Mouse (Mus musculus): ENCODE measurements around the gene Scrt2. TPM values are rescaled to one million over a fixed set of nuclear protein-coding genes. Genes with fewer than 3 reads are reported as not detected.

The Scrt2 gene
- polyA plus RNA-seq, 1 experiment: 0.21 TPM

DNA sequence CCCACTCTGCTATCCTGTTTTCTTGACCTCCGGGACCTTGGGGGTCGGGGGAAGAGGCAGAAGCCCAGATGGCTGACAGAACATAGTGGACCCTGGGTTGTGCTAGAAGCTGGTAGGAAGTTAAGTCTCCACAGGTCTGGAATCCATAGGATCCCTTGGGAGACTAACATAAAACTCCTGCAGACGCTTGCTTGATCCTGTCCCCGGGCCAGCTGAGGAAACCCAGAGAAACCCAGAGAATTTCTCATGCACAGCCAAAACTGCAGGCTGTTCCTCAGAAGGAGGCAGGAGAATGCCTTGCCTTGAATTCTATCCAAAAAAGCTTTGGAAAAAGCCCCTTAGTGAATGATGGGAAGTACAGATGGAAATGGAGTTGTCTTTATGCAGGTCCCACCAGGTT, 2.1 kb downstream of the Scrt2 start:
- Histone ChIP-seq H3K27me3 (ENCODE audit: control insufficient read depth, insufficient read depth, low read length) (no peaks in the 10 kb centered on the region), H3K4me3 (ENCODE audit: control insufficient read depth, low read depth, low read length) (no peak overlapping the region), H3K36me3 (ENCODE audit: control insufficient read depth, insufficient read depth, low read length) (no peaks in the 10 kb centered on the region), H3K27ac (ENCODE audit: control insufficient read depth, insufficient read depth, low read depth, low read length) (no peak overlapping the region), H3K4me1 (ENCODE audit: control insufficient read depth, insufficient read depth, low read length) (peaks cover 12% of the 10 kb centered on the region)
- TF ChIP-seq CTCF (IDR thresholded peaks at IDR 0.05; ENCODE audit: control insufficient read depth, insufficient read depth, insufficient replicate concordance, low read depth, low read length): no peak
- no peak for TF ChIP-seq POLR2A (IDR thresholded peaks at IDR 0.05; ENCODE audit: control insufficient read depth, low read depth, low read length)

DNA sequence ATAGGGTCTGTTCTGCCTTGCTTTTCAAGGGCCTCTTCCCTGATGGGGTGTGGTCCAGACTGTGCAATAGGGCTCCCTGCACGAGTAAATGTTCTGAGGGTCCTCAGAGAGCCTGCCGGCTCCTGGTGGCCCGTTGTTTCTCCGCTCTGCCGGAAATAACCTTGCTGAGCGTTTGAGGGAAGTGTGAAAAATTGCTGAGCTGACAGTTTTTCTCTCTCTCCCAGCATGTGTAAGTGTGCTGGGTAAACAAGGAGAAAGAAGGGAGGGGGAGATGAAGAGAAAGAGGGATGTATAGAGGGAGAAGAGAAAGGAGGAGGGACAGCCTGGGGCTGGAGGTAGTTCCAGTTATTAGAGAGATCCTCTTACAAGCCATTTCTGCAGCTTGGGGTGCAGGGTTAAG, 3.0 kb downstream of the Scrt2 start:
- H3K27me3 ChIP-seq (ENCODE audit: control insufficient read depth, insufficient read depth, low read length): no peaks in the 10 kb centered on the region
- H3K4me3 ChIP-seq (ENCODE audit: control insufficient read depth, low read depth, low read length): no peak overlapping the region
- H3K27ac ChIP-seq (ENCODE audit: control insufficient read depth, insufficient read depth, low read depth, low read length): no peak overlapping the region
- H3K4me1 ChIP-seq (ENCODE audit: control insufficient read depth, insufficient read depth, low read length): peaks cover 12% of the 10 kb centered on the region
- TF ChIP-seq POLR2A (IDR thresholded peaks at IDR 0.05; ENCODE audit: control insufficient read depth, low read depth, low read length) (no peak), CTCF (IDR thresholded peaks at IDR 0.05; ENCODE audit: control insufficient read depth, insufficient read depth, insufficient replicate concordance, low read depth, low read length) (no peak)
- H3K36me3 ChIP-seq (ENCODE audit: control insufficient read depth, insufficient read depth, low read length): no peaks in the 10 kb centered on the region

DNA sequence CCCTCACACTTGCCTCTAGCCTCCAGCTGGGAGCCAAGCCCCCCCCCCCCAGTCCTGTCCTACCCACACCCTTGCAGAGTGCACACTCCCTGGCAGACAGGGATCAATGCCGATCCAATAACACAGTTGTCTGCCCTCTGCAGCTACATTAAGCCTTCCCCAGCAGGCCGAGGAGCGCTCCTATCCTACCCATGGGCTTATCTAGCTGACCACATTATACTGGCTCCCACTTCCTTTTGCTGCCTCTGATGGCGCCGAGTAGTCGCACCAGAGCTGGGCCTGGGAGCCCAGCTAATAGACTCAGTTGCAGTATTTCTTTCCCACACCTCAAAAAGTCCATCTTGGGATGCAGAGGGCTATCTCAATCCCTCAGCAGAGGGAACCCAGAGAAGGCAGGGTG, 4.1 kb downstream of the Scrt2 start:
- Histone ChIP-seq H3K4me1 (ENCODE audit: control insufficient read depth, insufficient read depth, low read length) (peaks cover 10% of the 10 kb centered on the region), H3K36me3 (ENCODE audit: control insufficient read depth, insufficient read depth, low read length) (no peaks in the 10 kb centered on the region), H3K27ac (ENCODE audit: control insufficient read depth, insufficient read depth, low read depth, low read length) (no peak overlapping the region), H3K27me3 (ENCODE audit: control insufficient read depth, insufficient read depth, low read length) (no peaks in the 10 kb centered on the region), H3K4me3 (ENCODE audit: control insufficient read depth, low read depth, low read length) (no peak overlapping the region)
- TF ChIP-seq POLR2A (IDR thresholded peaks at IDR 0.05; ENCODE audit: control insufficient read depth, low read depth, low read length): no peak
- TF ChIP-seq CTCF (IDR thresholded peaks at IDR 0.05; ENCODE audit: control insufficient read depth, insufficient read depth, insufficient replicate concordance, low read depth, low read length): no peak

DNA sequence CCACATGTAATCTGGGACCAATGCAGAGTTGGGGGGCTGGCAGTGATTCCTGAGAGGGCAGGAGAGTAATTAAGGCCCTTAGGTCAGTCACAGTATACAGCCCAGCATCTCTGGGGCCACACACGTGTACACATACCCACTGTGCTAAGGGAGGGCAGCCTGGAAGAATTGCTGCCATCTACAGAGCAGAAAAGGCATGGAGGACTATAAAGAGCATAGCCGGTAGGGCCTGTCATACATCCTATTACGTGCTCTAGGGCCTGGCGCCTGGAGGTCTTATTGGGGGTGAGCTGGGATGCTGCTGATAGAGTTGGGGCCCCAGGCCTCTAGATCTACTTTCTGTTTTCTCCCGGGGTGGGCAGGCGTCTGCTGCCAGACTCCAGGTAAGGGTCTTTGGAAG, 5.1 kb downstream of the Scrt2 start:
- Histone ChIP-seq H3K4me3 (ENCODE audit: control insufficient read depth, low read depth, low read length) (no peak overlapping the region), H3K27ac (ENCODE audit: control insufficient read depth, insufficient read depth, low read depth, low read length) (no peak overlapping the region), H3K4me1 (ENCODE audit: control insufficient read depth, insufficient read depth, low read length) (peaks cover 5% of the 10 kb centered on the region), H3K27me3 (ENCODE audit: control insufficient read depth, insufficient read depth, low read length) (no peaks in the 10 kb centered on the region), H3K36me3 (ENCODE audit: control insufficient read depth, insufficient read depth, low read length) (no peaks in the 10 kb centered on the region)
- no peak for TF ChIP-seq POLR2A (IDR thresholded peaks at IDR 0.05; ENCODE audit: control insufficient read depth, low read depth, low read length)
- no peak for TF ChIP-seq CTCF (IDR thresholded peaks at IDR 0.05; ENCODE audit: control insufficient read depth, insufficient read depth, insufficient replicate concordance, low read depth, low read length)

GRCm38 (mm10) chr2:152087111-152087510, 5.8 kb downstream of the Scrt2 start:
- Histone ChIP-seq H3K4me1 (ENCODE audit: control insufficient read depth, insufficient read depth, low read length) (peaks cover 2% of the 10 kb centered on the region; the same call in 1 of the 2 replicates), H3K27ac (ENCODE audit: control insufficient read depth, insufficient read depth, low read depth, low read length) (no peak overlapping the region), H3K36me3 (ENCODE audit: control insufficient read depth, insufficient read depth, low read length) (no peaks in the 10 kb centered on the region), H3K4me3 (ENCODE audit: control insufficient read depth, low read depth, low read length) (no peak overlapping the region), H3K27me3 (ENCODE audit: control insufficient read depth, insufficient read depth, low read length) (no peaks in the 10 kb centered on the region)
- TF ChIP-seq CTCF (IDR thresholded peaks at IDR 0.05; ENCODE audit: control insufficient read depth, insufficient read depth, insufficient replicate concordance, low read depth, low read length) (no peak), POLR2A (IDR thresholded peaks at IDR 0.05; ENCODE audit: control insufficient read depth, low read depth, low read length) (no peak)

GRCm38 (mm10) chr2:152089078-152089477, 7.7 kb downstream of the Scrt2 start:
- no peaks in the 10 kb centered on the region for H3K36me3 ChIP-seq (ENCODE audit: control insufficient read depth, insufficient read depth, low read length)
- no peak overlapping the region for H3K4me3 ChIP-seq (ENCODE audit: control insufficient read depth, low read depth, low read length)
- H3K4me1 ChIP-seq (ENCODE audit: control insufficient read depth, insufficient read depth, low read length): peaks cover 12% of the 10 kb centered on the region
- no peak overlapping the region for H3K27ac ChIP-seq (ENCODE audit: control insufficient read depth, insufficient read depth, low read depth, low read length)
- TF ChIP-seq POLR2A (IDR thresholded peaks at IDR 0.05; ENCODE audit: control insufficient read depth, low read depth, low read length) (no peak), CTCF (IDR thresholded peaks at IDR 0.05; ENCODE audit: control insufficient read depth, insufficient read depth, insufficient replicate concordance, low read depth, low read length) (peak; percentile 64; the same call in 1 of the 2 replicates)
- H3K27me3 ChIP-seq (ENCODE audit: control insufficient read depth, insufficient read depth, low read length): no peaks in the 10 kb centered on the region

- no peak overlapping the region for H3K27ac ChIP-seq (ENCODE audit: control insufficient read depth, insufficient read depth, low read depth, low read length)
- no peaks in the 10 kb centered on the region for H3K36me3 ChIP-seq (ENCODE audit: control insufficient read depth, insufficient read depth, low read length)
- no peak for TF ChIP-seq CTCF (IDR thresholded peaks at IDR 0.05; ENCODE audit: control insufficient read depth, insufficient read depth, insufficient replicate concordance, low read depth, low read length)
- no peak for TF ChIP-seq POLR2A (IDR thresholded peaks at IDR 0.05; ENCODE audit: control insufficient read depth, low read depth, low read length)
- H3K4me1 ChIP-seq (ENCODE audit: control insufficient read depth, insufficient read depth, low read length): peaks cover 14% of the 10 kb centered on the region
- H3K27me3 ChIP-seq (ENCODE audit: control insufficient read depth, insufficient read depth, low read length): no peaks in the 10 kb centered on the region
- H3K4me3 ChIP-seq (ENCODE audit: control insufficient read depth, low read depth, low read length): no peak overlapping the region
These were observed 8.3 kb downstream of the Scrt2 start for GRCm38 (mm10) chr2:152089581-152089980.

DNA sequence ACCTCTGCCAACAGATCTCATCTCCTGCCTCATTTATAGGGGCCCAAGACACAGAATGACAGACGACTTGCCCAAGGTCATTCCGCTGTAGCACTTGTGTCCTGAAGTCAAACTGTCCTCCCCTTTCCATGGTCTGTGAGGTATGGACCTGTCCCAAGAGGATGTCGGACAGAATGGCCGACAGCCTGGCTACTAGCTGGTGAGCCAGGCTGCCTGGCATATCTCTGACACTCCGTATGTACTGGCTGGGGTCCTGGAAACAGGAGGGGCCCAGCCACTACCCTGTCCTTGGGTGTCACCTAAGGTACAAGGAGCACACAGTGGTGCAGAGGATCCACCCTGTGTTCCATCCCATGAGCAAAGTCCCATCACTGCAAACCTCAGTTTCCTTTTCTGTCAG, 9.2 kb downstream of the Scrt2 start:
- H3K27me3 ChIP-seq (ENCODE audit: control insufficient read depth, insufficient read depth, low read length): no peaks in the 10 kb centered on the region
- no peak overlapping the region for H3K27ac ChIP-seq (ENCODE audit: control insufficient read depth, insufficient read depth, low read depth, low read length)
- TF ChIP-seq POLR2A (IDR thresholded peaks at IDR 0.05; ENCODE audit: control insufficient read depth, low read depth, low read length) (no peak), CTCF (IDR thresholded peaks at IDR 0.05; ENCODE audit: control insufficient read depth, insufficient read depth, insufficient replicate concordance, low read depth, low read length) (no peak)
- H3K4me3 ChIP-seq (ENCODE audit: control insufficient read depth, low read depth, low read length): no peak overlapping the region
- peaks cover 16% of the 10 kb centered on the region for H3K4me1 ChIP-seq (ENCODE audit: control insufficient read depth, insufficient read depth, low read length)
- no peaks in the 10 kb centered on the region for H3K36me3 ChIP-seq (ENCODE audit: control insufficient read depth, insufficient read depth, low read length)
